Mouse (Mus musculus): Measurements from ENCODE around the gene Pan2.
A peak's percentile ranks its signal among the peaks of the same experiment; 100 is the strongest.
"Not testable (repeated sequence)": the region's sequence is repeated elsewhere in the genome, so short reads cannot be mapped to it uniquely, and the experiment has no call there.

Pan2 gene

GRCm38 (mm10) chr10:128332358-128333249, 29.5 kb downstream of the Pan2 start:
- DNase-seq (ENCODE audit: extremely low spot score, low read depth, low spot score) = not testable (repeated sequence)

GRCm38 (mm10) chr10:128335582-128335981, 32.4 kb downstream of the Pan2 start:
- peak; percentile 60 for DNase-seq (ENCODE audit: extremely low spot score, low read depth, low spot score)

- no peak for DNase-seq (ENCODE audit: extremely low spot score, low read depth, low spot score)
Observed at GRCm38 (mm10) chr10:128336195-128336594, 33.1 kb downstream of the Pan2 start.

- DNase-seq (ENCODE audit: extremely low spot score, low read depth, low spot score) = no peak
Observed at GRCm38 (mm10) chr10:128336597-128336996, 33.5 kb downstream of the Pan2 start.

- DNase-seq (ENCODE audit: extremely low spot score, low read depth, low spot score) = peak; percentile 96
Observed at GRCm38 (mm10) chr10:128337306-128338181, 34.4 kb downstream of the Pan2 start, which contains the start of gene Cs. TSS of gene Cs (plus strand) at chr10:128337734.

- no peak for DNase-seq (ENCODE audit: extremely low spot score, low read depth, low spot score)
Observed at GRCm38 (mm10) chr10:128338415-128338814, 35.3 kb downstream of the Pan2 start.

- DNase-seq (ENCODE audit: extremely low spot score, low read depth, low spot score) = no peak
Observed at GRCm38 (mm10) chr10:128338948-128339347, 35.8 kb downstream of the Pan2 start.

- no peak for DNase-seq (ENCODE audit: extremely low spot score, low read depth, low spot score)
Observed at GRCm38 (mm10) chr10:128340257-128340656, 37.1 kb downstream of the Pan2 start.

GRCm38 (mm10) chr10:128343436-128343835, 40.3 kb downstream of the Pan2 start:
- no peak for DNase-seq (ENCODE audit: extremely low spot score, low read depth, low spot score)

- no peak for DNase-seq (ENCODE audit: extremely low spot score, low read depth, low spot score)
Observed at GRCm38 (mm10) chr10:128344568-128345275, 41.6 kb downstream of the Pan2 start.

GRCm38 (mm10) chr10:128347541-128347940, 44.4 kb downstream of the Pan2 start:
- DNase-seq (ENCODE audit: extremely low spot score, low read depth, low spot score) = no peak

- DNase-seq (ENCODE audit: extremely low spot score, low read depth, low spot score) = no peak
Observed at GRCm38 (mm10) chr10:128358796-128359195, 55.7 kb downstream of the Pan2 start.

GRCm38 (mm10) chr10:128359226-128359625, 56.1 kb downstream of the Pan2 start:
- DNase-seq (ENCODE audit: extremely low spot score, low read depth, low spot score) = no peak

- DNase-seq (ENCODE audit: extremely low spot score, low read depth, low spot score) = no peak
Observed at GRCm38 (mm10) chr10:128361836-128362235, 58.7 kb downstream of the Pan2 start.

GRCm38 (mm10) chr10:128362568-128362967, 59.4 kb downstream of the Pan2 start:
- no peak for DNase-seq (ENCODE audit: extremely low spot score, low read depth, low spot score)

GRCm38 (mm10) chr10:128367899-128368401, 64.8 kb downstream of the Pan2 start:
- DNase-seq (ENCODE audit: extremely low spot score, low read depth, low spot score) = no peak

GRCm38 (mm10) chr10:128368402-128369217, 65.5 kb downstream of the Pan2 start, which contains the start of gene Coq10a:
TSS of gene Coq10a (minus strand) at chr10:128368997.
- peak; percentile 53 for DNase-seq (ENCODE audit: extremely low spot score, low read depth, low spot score)

- no peak for DNase-seq (ENCODE audit: extremely low spot score, low read depth, low spot score)
Observed at GRCm38 (mm10) chr10:128369218-128369543, 66.0 kb downstream of the Pan2 start.

- DNase-seq (ENCODE audit: extremely low spot score, low read depth, low spot score) = no peak
Observed at GRCm38 (mm10) chr10:128369599-128369998, 66.5 kb downstream of the Pan2 start.

- no peak for DNase-seq (ENCODE audit: extremely low spot score, low read depth, low spot score)
Observed at GRCm38 (mm10) chr10:128370021-128370420, 66.9 kb downstream of the Pan2 start.
